Mouse (Mus musculus): ENCODE results near the gene Cd59b.
"Not testable (repeated sequence)": the region's sequence is repeated elsewhere in the genome, so short reads cannot be mapped to it uniquely, and the experiment has no call there.

Gene Cd59b

DNA sequence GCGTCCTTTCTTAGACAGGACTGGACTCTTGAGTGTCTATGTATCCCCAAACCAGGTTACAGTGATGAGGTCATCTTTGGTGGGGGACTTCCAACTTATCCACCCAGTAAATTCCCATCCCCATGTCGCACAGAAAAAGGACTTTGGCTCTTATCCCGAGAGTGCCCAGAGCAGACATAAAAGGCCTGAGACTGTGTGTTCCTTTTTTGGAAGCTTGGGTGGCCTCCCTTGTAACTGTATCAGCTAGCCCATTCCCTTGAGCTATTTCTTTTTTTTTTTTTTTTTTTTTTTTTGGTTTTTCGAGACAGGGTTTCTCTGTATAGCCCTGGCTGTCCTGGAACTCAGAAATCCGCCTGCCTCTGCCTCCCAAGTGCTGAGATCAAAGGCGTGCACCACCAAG is 4.1 kb upstream of the Cd59b start, which contains the start of gene Gm10912:
TSS of gene Gm10912 (plus strand) at position 301 of the 400 bp plus-strand sequence.
- not testable (repeated sequence) for DNase-seq (ENCODE audit: low read depth)

DNA sequence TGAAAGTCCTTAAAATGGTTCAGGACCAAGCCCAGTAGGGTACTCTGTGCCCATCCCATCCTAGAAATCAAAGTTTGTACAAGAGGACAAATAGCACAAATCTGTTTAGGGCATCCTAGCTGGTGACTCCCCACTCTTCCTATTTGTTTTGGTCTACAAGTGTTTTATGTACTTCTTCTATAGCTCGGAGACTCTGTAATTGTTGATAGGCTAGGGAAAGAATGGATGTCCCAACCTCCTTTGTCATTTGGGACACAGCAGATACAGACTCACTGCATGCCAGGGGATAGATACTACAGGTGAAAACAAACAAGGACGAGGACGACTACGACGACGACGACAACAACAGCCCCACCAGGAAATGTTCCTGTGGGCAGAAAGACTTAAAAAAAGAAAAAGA is 1.2 kb upstream of the Cd59b start, which contains the start of gene Gm10799:
TSS of gene Gm10799 (minus strand) at position 101 of the 400 bp plus-strand sequence.
- not testable (repeated sequence) for DNase-seq (ENCODE audit: low read depth)

DNA sequence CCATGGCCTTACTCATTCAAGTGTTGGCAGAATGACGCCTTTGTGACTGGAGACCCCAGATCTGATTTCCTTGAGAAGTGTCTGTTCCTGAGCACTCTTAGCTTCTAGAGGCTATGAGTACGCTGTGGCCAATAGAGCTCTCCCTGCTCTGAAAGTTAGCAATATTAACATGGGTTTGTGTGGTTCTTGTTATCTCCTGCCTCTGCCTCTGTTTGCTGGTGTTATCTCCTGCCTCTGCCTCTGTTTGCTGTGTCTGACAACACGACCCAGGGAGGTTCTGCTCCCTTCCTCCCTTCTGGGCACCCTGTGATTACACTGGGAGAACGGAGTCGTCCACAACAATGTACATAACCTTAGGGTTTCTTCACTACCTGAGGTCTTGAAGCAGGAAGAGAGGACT is 8.6 kb downstream of the Cd59b start:
- DNase-seq (ENCODE audit: low read depth): not testable (repeated sequence)

DNA sequence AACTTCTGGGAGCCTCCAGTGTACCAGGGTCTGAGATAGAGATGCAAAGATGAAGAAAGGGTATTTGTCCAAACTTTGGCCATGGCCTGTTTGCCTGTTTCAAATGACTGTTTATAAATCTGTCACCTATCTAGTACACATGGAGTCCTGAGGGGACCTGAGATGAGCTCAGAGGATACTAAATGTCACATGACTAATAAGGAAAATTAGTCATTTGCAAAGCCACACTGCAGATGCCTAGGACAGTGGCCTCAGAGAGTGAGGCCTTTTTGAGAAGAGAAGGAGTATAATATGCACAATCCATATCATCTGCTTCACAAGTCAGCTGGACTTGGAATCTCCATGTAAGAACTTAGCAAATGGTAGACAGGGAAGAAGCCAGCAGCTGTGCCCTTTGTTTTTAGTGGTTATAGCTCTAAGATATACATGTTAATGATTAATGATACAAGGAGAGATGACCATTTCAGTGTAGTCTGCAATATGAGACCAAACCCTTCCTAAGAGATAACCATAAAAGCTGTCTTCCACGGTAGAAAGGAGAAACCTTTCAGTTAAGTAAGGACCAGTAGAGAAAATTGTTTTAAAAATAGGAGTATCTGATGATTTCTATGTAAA is 11.9 kb downstream of the Cd59b start:
- DNase-seq (ENCODE audit: low read depth): not testable (repeated sequence)

DNA sequence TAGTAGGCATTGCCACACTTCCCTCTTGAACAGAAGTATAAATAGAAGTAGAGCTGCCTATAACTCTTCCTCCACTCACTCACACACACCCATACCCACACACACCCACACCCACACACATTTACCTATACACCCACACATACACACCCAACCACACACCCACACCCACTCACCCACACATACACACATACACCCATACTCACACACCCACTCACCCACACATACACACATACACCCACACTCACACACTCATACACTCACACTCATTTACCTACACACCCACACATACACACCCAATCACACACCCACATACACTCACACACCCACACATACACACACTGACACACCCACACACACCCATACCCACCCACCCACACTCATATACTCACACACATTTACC is 12.8 kb downstream of the Cd59b start:
- no peak for DNase-seq (ENCODE audit: low read depth)

DNA sequence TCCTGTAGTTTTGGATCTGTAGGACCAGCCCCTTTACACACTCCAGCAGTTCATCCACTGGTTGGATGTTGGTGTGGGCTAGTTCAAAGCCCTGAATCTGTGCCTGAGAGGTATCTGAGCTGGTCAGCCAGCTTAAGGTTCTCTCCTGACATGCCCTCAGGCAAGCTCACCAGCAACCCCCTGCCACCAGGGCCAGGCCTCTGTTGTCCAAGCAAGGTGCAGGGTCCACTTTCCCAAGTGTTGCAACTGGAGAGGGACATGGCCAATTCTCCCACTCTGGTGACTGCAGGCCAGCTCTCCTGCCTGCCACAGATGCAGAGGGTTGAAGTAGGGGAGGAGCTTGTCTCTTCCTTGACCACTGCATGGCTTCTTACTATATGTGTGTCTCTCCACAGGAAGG is 14.4 kb downstream of the Cd59b start:
- not testable (repeated sequence) for DNase-seq (ENCODE audit: low read depth)

DNA sequence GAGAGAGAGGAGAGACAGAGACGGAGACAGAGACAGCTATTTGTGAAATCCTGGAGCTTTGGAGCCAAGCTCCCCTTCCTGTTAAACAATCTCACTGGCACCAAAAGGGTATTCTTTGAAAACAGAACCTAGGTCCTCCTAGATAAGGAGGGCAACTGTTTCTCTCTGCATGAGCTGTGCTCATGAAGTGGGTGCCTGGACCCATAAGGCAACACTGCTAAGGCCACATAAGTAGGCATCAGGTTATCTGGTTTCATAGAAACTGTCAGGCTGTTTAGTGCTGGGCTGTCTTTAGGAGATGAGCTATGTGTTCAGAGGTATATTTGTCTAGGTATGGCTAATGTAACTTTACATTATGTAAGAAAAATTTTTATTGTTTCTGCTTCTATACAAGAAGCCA is 17.9 kb downstream of the Cd59b start:
- not testable (repeated sequence) for DNase-seq (ENCODE audit: low read depth)

DNA sequence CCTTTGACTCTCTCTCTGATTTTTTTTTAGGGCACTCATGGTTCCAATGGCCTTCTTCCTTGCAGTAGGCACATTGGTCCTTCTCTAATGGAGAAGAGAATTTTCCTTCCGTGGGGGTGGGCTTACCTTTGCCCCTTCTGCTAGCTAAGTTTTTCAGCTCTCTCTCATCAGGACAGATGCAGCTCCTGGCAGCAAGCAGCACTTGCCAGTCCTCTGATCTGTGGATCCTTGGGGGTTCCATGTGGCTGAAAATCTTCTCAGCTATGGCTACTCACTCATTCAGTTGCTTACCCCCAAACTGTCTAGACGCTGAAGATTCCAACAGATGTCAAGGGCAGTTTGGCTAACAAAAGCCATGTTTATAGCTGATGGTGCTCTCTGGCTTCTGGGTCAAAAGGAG is 23.7 kb downstream of the Cd59b start:
- no peak for DNase-seq (ENCODE audit: low read depth)

DNA sequence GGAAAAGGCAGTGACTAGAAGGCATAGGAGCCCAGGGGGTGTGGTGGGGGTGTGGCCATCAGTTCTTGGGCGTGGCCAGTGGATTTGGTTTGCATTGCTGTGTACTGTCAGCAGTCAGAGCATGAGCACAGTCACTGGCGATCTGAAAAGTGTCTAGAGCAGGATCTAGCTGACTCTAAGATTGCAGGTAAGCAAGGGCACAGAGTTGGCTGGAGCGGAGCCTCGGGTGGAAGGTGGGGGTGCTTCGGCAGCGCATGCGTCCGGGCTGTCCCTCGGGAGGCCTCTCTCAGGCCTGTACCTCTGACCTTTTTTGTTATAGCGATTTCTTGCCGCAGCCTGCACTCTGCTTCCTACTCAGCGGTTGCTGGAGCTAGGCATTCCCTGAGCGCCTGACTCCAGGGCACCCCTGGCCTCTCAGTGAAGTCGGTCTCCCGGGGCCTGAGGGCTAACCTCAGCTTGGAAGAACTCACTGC is 26.1 kb downstream of the Cd59b start, which contains the start of gene Cd59a:
TSS of gene Cd59a (plus strand) at position 61 of the 473 bp plus-strand sequence.
- peak; percentile 53 for DNase-seq (ENCODE audit: low read depth)

DNA sequence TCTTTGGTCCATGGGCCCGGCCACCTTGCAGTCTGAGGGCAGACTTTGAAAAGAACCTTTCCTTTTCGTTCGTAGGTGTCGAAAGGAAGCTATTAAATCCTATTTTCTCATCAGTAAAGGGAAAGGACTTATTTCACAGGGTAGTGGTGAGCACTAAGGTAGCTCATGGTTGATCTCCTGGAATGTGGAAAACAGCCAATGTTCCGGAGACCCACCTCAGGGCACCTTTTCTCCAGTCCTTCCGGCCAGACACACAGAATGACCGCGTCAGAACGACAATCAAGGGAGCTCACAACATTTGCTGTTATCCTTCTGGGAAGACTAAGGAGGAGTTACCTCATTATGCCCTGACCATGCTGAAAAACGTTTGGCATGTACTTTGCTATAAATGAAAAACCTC is 26.6 kb downstream of the Cd59b start:
- no peak for DNase-seq (ENCODE audit: low read depth)

DNA sequence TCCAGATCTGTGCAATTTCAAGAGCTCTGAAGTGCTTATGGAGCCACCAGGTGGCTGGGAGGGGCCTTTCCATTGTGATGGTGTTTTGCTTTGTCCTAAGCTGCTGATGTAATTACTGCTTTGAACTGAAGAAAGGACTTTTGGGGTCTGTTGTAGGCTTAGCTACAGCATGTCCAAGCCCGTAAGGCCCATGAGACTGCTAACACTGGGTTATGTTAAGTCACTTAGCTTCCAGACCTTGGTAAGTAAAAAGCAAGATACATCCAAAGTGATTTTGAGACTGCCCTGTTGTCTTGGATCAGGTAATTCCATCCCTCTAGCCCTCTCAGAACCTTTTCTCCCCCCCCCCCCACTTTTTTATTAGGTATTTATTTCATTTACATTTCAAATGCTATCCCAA is 27.1 kb downstream of the Cd59b start:
- DNase-seq (ENCODE audit: low read depth): not testable (repeated sequence)

DNA sequence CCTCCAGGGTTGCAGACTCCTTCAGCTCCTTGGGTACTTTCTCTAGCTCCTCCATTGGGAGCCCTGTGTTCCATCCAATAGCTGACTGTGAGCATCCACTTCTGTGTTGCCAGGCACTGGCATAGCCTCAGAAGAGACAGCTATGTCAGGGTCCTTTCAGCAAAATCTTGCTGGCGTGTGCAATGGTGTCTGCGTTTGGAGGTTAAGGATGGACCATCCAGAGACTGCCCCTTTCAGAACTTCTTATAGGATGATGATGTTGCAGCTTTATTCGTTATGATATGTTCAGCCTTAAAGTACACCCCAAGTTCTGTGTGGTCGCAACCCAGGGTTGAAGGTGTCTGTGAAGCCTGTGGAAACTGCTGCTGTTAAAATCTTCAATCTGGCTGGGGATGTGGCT is 27.7 kb downstream of the Cd59b start:
- not testable (repeated sequence) for DNase-seq (ENCODE audit: low read depth)

DNA sequence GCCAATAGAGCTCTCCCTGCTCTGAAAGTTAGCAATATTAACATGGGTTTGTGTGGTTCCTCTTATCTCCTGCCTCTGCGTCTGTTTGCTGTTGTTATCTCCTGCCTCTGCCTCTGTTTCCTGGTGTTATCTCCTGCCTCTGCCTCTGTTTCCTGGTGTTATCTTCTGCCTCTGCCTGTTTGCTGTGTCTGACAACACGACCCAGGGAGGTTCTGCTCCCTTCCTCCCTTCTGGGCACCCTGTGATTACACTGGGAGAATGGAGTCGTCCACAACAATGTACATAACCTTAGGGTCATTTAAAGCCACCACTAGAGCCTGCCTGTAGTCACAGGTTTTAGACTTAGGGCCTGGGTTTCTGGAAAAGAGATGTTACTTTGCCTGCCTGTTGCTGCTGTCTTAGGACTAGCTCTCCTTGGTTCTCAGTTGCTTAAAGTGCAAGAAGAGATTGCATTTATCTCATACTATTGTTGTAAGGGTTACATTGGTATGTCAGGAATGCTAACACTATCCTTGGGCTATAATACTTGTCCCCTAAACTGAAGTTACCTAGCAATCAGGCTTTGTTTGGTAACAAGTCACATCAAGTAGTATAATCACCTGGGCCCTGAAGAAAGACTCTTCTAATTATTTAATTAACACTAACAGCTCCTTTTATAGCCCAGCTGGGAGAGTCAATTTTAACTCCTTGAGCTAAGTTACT is 29.0 kb downstream of the Cd59b start:
- DNase-seq (ENCODE audit: low read depth): no peak

DNA sequence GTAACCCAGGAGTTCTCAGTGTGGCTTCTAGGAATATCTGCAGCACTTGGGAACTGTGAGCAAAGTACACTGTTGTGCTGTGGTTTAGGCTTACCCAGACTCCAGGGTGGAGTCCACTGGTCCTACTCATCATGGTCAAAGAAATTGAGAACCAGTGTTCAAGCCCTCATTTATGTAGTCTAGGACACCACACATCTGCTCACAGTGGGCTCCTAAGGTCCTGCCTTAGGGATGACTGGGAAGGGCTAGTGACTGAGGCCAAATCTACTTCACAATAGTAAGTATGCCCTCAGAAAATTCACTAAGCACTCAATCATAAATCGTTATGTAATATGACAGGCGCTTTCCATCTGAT is 29.6 kb downstream of the Cd59b start:
- no peak for DNase-seq (ENCODE audit: low read depth)

DNA sequence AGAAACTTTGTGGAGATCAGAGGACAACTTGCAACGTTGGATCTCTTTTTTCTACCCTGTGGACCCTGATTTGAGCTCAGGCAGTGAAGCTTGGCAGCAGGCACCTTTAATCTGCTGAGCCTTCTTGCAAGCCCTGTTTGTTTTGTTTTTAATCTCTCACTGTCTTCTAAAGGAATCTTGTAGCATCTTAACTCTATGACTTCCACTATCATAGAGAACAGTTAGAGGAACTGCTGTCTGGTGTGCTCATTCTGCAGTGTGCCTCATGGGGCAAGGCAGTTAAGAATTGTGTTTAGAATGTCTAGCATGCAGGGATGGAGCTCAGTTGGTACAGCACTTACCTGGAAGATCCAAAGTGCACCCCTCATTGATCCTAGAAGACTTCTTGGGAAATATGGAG is 30.3 kb downstream of the Cd59b start:
- DNase-seq (ENCODE audit: low read depth): no peak

DNA sequence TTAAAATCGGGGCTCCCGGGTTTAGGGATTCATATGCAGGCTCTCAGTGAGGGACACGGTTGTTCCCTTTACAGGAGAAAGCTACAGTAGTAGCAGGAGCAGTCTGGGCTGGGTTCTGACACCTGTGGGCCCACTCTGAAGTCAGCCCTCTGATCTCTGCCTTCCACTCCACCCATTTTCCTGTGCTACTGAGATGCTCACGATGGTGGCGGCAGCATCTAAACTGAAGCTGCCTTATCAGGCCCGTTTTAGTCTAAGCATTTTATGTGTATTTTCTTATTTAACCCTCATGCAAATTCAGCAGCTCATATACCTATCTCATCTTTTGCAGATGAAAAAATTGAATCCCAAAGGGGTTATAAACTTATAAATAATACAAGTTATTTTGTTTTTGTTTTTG is 35.2 kb downstream of the Cd59b start:
- no peak for DNase-seq (ENCODE audit: low read depth)

DNA sequence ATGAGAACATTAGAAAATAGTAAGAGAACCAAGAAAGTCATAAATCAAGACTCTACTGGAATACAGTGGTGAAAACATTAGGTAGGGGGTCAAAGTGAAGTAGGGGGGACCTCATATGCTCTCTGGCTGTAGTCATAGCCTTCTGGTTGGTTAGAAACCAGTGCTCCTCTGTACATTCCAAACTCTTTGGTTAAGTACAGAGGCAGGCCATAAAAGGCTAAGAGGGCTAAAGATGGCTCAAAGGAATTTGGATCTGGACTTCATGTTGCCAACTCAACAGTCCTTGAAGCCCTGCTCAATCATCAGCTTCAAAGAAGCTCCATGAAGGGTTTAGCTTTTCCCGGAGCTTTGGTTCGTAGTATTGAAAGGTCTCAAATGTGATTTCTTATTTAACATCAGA is 39.4 kb downstream of the Cd59b start:
- not testable (repeated sequence) for DNase-seq (ENCODE audit: low read depth)

DNA sequence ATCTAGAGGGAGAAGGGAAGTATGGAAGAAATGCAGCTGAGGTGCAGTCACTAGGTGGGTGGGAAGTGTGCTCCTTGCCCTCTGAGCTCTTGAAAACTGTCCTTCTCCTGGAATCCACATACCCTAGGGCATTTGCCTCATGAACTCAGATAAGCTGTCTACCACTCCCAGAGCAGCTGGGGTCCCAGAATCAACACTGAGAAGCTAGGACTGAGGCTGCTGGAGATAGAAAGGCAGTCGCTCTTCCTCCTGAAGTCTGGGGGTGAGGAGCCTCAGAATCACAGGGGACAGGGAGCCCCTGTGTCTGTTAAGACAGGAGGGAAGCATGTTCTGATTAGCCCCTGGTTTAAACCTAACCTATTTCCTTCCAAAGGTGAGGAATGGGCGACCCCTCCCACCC is 39.9 kb downstream of the Cd59b start:
- DNase-seq (ENCODE audit: low read depth): no peak

DNA sequence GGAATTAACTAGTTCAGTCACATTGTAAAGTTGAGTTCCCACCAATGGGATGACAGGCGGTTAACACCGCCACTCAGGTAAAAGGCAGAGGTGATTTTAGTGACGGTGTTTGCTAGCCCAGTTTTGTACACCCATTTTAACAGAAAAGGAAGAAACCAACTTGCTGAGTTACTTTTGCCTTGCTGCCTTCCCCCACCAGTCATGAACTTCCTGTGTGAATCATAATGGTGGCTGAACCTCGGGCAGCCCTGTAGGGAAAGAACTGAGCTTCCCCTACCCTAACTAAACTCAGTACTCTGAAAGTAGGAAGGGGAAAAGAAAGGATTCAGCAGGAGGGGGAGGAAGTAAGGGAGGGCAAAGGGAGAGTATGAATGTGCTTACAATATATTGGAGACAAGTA is 40.4 kb downstream of the Cd59b start:
- no peak for DNase-seq (ENCODE audit: low read depth)

DNA sequence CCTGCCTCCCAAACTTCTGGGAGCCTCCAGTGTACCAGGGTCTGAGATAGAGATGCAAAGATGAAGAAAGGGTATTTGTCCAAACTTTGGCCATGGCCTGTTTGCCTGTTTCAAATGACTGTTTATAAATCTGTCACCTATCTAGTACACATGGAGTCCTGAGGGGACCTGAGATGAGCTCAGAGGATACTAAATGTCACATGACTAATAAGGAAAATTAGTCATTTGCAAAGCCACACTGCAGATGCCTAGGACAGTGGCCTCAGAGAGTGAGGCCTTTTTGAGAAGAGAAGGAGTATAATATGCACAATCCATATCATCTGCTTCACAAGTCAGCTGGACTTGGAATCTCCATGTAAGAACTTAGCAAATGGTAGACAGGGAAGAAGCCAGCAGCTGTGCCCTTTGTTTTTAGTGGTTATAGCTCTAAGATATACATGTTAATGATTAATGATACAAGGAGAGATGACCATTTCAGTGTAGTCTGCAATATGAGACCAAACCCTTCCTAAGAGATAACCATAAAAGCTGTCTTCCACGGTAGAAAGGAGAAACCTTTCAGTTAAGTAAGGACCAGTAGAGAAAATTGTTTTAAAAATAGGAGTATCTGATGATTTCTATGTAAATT is 41.6 kb downstream of the Cd59b start:
- not testable (repeated sequence) for DNase-seq (ENCODE audit: low read depth)

DNA sequence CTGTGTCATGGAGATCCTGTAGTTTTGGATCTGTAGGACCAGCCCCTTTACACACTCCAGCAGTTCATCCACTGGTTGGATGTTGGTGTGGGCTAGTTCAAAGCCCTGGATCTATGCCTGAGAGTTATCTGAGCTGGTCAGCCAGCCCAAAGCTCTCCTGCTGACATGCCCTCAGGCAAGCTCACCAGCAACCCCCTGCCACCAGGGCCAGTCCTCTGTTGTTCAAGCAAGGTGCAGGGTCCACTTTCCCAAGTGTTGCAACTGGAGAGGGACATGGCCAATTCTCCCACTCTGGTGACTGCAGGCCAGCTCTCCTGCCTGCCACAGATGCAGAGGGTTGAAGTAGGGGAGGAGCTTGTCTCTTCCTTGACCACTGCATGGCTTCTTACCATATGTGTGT is 43.9 kb downstream of the Cd59b start:
- not testable (repeated sequence) for DNase-seq (ENCODE audit: low read depth)

DNA sequence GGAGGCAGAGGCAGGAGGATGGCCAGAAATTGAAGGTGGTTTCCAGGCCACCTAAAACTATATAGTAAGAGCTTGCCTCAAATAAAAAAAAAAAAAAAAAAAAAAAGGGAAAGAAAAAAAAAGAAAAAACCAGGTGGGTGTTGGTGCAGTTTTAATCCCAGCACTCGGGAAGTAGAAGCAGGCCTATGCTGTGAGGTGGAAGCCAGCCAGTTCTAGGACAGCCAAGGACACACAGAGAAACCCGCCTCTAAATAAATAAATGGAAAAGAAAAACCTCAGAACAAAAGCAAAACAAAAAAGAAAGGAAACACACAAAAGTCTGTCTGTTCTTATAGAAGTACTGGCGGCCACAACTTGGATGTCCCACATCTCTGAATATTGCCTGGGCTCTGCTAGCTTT is 45.2 kb downstream of the Cd59b start:
- no peak for DNase-seq (ENCODE audit: low read depth)

DNA sequence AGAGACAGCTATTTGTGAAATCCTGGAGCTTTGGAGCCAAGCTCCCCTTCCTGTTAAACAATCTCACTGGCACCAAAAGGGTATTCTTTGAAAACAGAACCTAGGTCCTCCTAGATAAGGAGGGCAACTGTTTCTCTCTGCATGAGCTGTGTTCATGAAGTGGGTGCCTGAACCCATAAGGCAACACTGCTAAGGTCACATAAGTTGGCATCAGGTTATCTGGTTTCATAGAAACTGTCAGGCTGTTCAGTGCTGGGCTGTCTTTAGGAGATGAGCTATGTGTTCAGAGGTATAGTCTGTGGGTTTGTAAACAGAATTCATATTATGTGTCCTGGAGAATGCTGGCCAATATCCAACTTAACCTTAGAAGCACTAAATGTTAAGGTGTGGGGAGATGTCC is 47.5 kb downstream of the Cd59b start:
- DNase-seq (ENCODE audit: low read depth): not testable (repeated sequence)

Data from fibroblast of lung, adult 2 months (primary cell).